In the genomic region with DNA sequence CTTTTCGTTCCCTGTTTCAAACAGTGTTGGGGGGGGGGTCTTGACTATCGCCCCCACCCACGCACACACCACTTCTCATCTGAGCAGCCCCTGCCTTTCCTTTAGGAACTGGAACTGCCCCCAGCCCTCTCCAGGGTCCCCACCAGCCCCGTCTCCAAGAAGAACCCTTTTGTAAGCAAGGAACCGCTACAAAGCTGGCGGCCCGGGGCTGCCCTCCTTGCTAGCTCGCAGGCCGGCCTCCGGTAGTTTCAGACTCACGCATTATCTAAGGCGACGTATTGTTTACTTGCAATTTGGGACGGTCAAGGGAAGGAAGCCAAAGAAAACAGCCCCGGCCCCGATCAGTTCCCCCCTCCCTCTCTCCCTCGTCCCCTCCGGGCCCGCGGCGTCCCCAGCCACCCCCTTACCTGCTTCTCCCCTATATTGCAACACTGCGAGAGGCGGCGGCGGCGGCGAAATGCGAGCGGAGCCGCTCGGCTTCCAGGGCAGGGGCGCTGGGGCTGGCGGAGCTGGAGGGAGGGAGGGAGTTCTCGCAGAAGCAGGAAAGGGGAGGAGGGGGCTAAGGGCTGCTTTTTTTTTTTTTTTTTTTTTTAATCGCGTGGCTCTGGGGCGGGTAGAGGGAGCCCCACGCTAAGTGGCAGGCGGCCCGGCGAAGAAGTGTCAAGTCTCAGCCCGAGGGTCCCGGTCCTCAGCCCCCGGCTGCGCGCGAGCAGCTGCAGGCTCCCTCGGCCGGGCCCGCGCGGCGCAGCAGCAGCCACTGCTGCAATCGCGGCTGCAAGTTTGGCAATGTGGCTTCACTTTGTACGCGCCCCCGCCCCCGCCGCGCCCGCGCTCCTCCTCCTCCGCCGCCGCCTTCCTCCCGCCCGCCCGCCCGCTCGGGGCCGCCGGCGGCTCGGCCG, we compare ENCODE assay signal across 8 mouse cellular contexts. TPM values are rescaled to one million over a fixed set of nuclear protein-coding genes. Genes with fewer than 3 reads are reported as not detected.
DNase-seq lines count a peak whose midpoint lies in the region; ATAC-seq and TF ChIP-seq lines count a peak whose summit lies in the region.

A gene (minus strand): TSS at position 808 of the 899 bp plus-strand sequence.

- H3K9ac ChIP-seq in hindbrain, embryonic 15.5 days = peak within 1 kb of the TSS; percentile 96

- H3K9me3 ChIP-seq in hindbrain, embryonic 15.5 days = no peaks in the 10 kb centered on the region

- peak within 1 kb of the TSS; percentile 92 for H3K4me2 ChIP-seq in hindbrain, embryonic 15.5 days

- peak within 1 kb of the TSS; percentile 96 for H3K27ac ChIP-seq in gastrocnemius, adult 2 months
- H3K27ac ChIP-seq in hindbrain, embryonic 15.5 days (replicated peaks) = peak within 1 kb of the TSS; percentile 98

- H3K36me3 ChIP-seq in hindbrain, embryonic 15.5 days = no peaks in the 10 kb centered on the region

- no peaks in the 10 kb centered on the region for H3K27me3 ChIP-seq in hindbrain, embryonic 15.5 days

- peak within 1 kb of the TSS; percentile 92 for H3K4me3 ChIP-seq in gastrocnemius, adult 2 months
- H3K4me3 ChIP-seq in hindbrain, embryonic 15.5 days = peak within 1 kb of the TSS; percentile 92

- peaks cover 30% of the 10 kb centered on the region for H3K4me1 ChIP-seq in hindbrain, embryonic 15.5 days (replicated peaks)

- DNase-seq in T-cell, adult 2 months (ENCODE audit: low spot score) = peak; percentile 80
- DNase-seq in cerebellum, postnatal 25 days = peak; percentile 54 to 87
- peak; percentile 94 for DNase-seq in gastrocnemius, adult 2 months
- DNase-seq in left cerebral cortex, adult 8-10 months (ENCODE audit: low spot score in 2 of 2) = peak in 1 of 2 experiments; percentile 77
- DNase-seq in right cerebral cortex, postnatal 10 days (ENCODE audit: low spot score in 2 of 2) = peak; percentile 91
- DNase-seq in urinary bladder, postnatal 36 days (ENCODE audit: low spot score in 2 of 2) = peak; percentile 80 to 86

- peak; percentile 87 for ATAC-seq in hindbrain, embryonic 15.5 days (ENCODE audit: low FRiP score, low read depth)
- ATAC-seq in megakaryocyte, adult 5-6 weeks (ENCODE audit: poor library complexity, severe bottlenecking) = peak; percentile 50

- TF ChIP-seq CTCF in gastrocnemius, adult 2 months (IDR thresholded peaks at IDR 0.05) = no peak

- intact Hi-C loops in gastrocnemius, adult 2 months (cut with DNase I) = loop anchor here (10.0 kb wide), 2 partner anchors 510 to 1730 kb away; a partner anchor contains a TSS

- WGBS in hindbrain, embryonic 15.5 days = under 1% methylated on average over 51 of the region's 76 CpGs

RNA-seq across cellular contexts. Expression of the gene that starts here (rescaled TPM):
- total RNA-seq in gastrocnemius, adult 2 months (2021) = 10 to 100 TPM; 23.4 to 24.5 TPM
- polyA plus RNA-seq in hindbrain, embryonic 15.5 days (2015; fragmentation: Nextera tagmentation; extraction: Ambion mirVana) = 109 and 117 TPM in 2 replicates
- total RNA-seq in left cerebral cortex, adult 8-10 months (2022) = 100 to 1,000 TPM; 234 to 286 (median 267) TPM
- 324 and 340 TPM in 2 replicates for total RNA-seq in megakaryocyte, adult 5-6 weeks (2015)
- total RNA-seq in megakaryocyte, adult 5-6 weeks (2017) = 83.8 and 92.4 TPM in 2 replicates
